Mouse (Mus musculus) midbrain, embryonic 12.5 days (tissue): ENCODE results near the gene Ceacam18. TPM values are rescaled to one million over a fixed set of nuclear protein-coding genes. Genes with fewer than 3 reads are reported as not detected.
"Not testable (repeated sequence)": the region's sequence is repeated elsewhere in the genome, so short reads cannot be mapped to it uniquely, and the experiment has no call there.

Experiments
- ATAC-seq: fragments of 200-750 bp; cut with Nextera tagmentation; 2 replicates; pipeline ENCODE4 v1.8.0; 2017; ENCODE audit warnings: low read depth, moderate TSS enrichment, moderate library complexity; ENCODE audit not compliant: low FRiP score
- H3K27ac ChIP-seq: fragments of 300-500 bp; sonication (generic); replicated peaks from 2 replicates; pipeline ENCODE4 v1.5.1; 2016; ENCODE audit warnings: mild to moderate bottlenecking
- H3K27me3 ChIP-seq: fragments of 300-500 bp; sonication (generic); 2 replicates; pipeline ENCODE4 v1.6.1; 2016; ENCODE audit warnings: mild to moderate bottlenecking
- H3K36me3 ChIP-seq: fragments of 300-500 bp; sonication (generic); 2 replicates; pipeline ENCODE4 v1.6.1; 2016
- H3K4me1 ChIP-seq: fragments of 300-500 bp; sonication (generic); 2 replicates; pipeline ENCODE4 v1.6.1; 2016
- H3K4me2 ChIP-seq: fragments of 300-500 bp; sonication (generic); replicated peaks from 2 replicates; pipeline ENCODE4 v1.6.1; 2016; ENCODE audit warnings: mild to moderate bottlenecking, moderate library complexity
- H3K4me3 ChIP-seq: fragments of 300-500 bp; sonication (generic); 2 replicates; pipeline ENCODE4 v1.5.1; 2016; ENCODE audit warnings: mild to moderate bottlenecking
- H3K9ac ChIP-seq: fragments of 300-500 bp; sonication (generic); replicated peaks from 2 replicates; pipeline ENCODE4 v1.6.1; 2016; ENCODE audit warnings: mild to moderate bottlenecking, moderate library complexity
- H3K9me3 ChIP-seq: fragments of 300-500 bp; sonication (generic); 2 replicates; pipeline ENCODE4 v1.6.1; 2016; ENCODE audit warnings: mild to moderate bottlenecking
- WGBS: fragments of 180-500 bp; shearing (Covaris S2); methylation state at CpG from one replicate; pipeline ENCODE4 v1.1.7; 2016; 5-methylcytosine and 5-hydroxymethylcytosine counted together
- polyA plus RNA-seq: library from polyadenylated mRNA; unstranded; fragments of >200 nt; fragmentation: Nextera tagmentation; extraction: Ambion mirVana; gene quantifications from 2 replicates; pipeline ENCODE4 v1.2.1, GENCODE M21; 2016

The Ceacam18 gene
- polyA plus RNA-seq, 1 experiment from 2014 or later = not detected

DNA sequence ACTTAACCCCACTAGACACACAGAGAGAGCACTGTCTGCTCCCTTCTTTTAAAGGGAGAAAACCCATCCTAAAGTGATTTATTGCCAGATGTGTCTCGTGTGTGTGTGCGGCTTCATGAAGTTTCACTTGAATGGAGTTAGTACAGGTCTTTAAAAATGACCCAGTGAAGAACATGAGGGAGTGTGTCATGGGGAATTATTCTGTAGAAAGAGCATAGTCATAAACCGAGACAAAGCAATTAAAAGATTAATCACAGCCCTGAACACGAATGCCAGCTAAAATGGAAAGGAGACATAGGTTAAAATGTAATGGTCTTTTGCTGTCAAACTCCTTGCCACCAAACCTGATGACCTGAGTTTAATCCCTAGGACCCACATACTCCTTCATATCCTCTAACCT is 567 bp upstream of the Ceacam18 start:
- ATAC-seq = no peak
- H3K36me3 ChIP-seq = no peaks in the 10 kb centered on the region
- H3K27me3 ChIP-seq = no peaks in the 10 kb centered on the region
- no peak overlapping the region for H3K27ac ChIP-seq
- H3K9ac ChIP-seq = no peak overlapping the region
- no peak overlapping the region for H3K4me3 ChIP-seq
- no peak overlapping the region for H3K4me2 ChIP-seq
- WGBS = 88% methylated on average over 4 of the region's 4 CpGs
- no peaks in the 10 kb centered on the region for H3K9me3 ChIP-seq
- H3K4me1 ChIP-seq = no peaks in the 10 kb centered on the region

DNA sequence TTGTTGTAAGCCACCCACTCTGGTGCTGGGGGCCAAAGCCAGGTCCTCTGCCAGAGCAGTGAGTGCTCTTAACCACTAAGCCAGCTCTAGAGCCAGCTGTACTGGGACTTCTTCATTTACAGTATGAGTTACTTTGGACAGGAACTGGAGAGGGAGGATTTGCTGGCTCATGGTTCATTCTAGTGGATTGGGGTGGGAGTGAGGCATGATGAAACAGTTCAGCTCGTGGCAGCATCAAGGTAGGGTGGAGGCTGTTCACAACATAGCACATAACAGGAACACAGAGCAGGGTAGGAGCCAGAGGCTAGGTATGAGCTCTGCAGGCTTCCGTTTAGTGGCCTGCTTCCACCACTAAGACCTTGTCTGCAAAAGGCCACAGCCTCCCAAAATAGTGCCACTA is 1.7 kb downstream of the Ceacam18 start:
- Histone ChIP-seq H3K4me1 (no peaks in the 10 kb centered on the region), H3K4me3 (no peak overlapping the region), H3K27ac (no peak overlapping the region), H3K4me2 (no peak overlapping the region), H3K36me3 (no peaks in the 10 kb centered on the region), H3K9ac (no peak overlapping the region), H3K9me3 (no peaks in the 10 kb centered on the region), H3K27me3 (no peaks in the 10 kb centered on the region)
- WGBS = 75% methylated on average over 2 of the region's 2 CpGs
- ATAC-seq = no peak

- ATAC-seq = no peak
- no peaks in the 10 kb centered on the region for H3K36me3 ChIP-seq
- no peak overlapping the region for H3K9ac ChIP-seq
- H3K4me3 ChIP-seq = no peak overlapping the region
- WGBS = 57% methylated on average over 1 of the region's 1 CpGs
- H3K27ac ChIP-seq = no peak overlapping the region
- H3K4me2 ChIP-seq = no peak overlapping the region
- H3K4me1 ChIP-seq = no peaks in the 10 kb centered on the region
- no peaks in the 10 kb centered on the region for H3K27me3 ChIP-seq
- no peaks in the 10 kb centered on the region for H3K9me3 ChIP-seq
These were observed 2.6 kb downstream of the Ceacam18 start for GRCm38 (mm10) chr7:43637118-43637517.

- Histone ChIP-seq H3K4me2 (no peak overlapping the region), H3K4me1 (no peaks in the 10 kb centered on the region), H3K9me3 (no peaks in the 10 kb centered on the region), H3K4me3 (no peak overlapping the region), H3K27me3 (no peaks in the 10 kb centered on the region), H3K27ac (no peak overlapping the region), H3K9ac (no peak overlapping the region), H3K36me3 (no peaks in the 10 kb centered on the region)
- no peak for ATAC-seq
- WGBS = 82% methylated on average over 5 of the region's 5 CpGs
These were observed 8.1 kb downstream of the Ceacam18 start for GRCm38 (mm10) chr7:43642587-43642986.

- Histone ChIP-seq H3K36me3 (no peaks in the 10 kb centered on the region), H3K9ac (no peak overlapping the region), H3K27ac (no peak overlapping the region), H3K4me2 (no peak overlapping the region), H3K9me3 (no peaks in the 10 kb centered on the region), H3K27me3 (no peaks in the 10 kb centered on the region), H3K4me1 (no peaks in the 10 kb centered on the region), H3K4me3 (no peak overlapping the region)
- no peak for ATAC-seq
- WGBS = 86% methylated on average over 17 of the region's 17 CpGs
These were observed 8.6 kb downstream of the Ceacam18 start for GRCm38 (mm10) chr7:43643046-43643652.

DNA sequence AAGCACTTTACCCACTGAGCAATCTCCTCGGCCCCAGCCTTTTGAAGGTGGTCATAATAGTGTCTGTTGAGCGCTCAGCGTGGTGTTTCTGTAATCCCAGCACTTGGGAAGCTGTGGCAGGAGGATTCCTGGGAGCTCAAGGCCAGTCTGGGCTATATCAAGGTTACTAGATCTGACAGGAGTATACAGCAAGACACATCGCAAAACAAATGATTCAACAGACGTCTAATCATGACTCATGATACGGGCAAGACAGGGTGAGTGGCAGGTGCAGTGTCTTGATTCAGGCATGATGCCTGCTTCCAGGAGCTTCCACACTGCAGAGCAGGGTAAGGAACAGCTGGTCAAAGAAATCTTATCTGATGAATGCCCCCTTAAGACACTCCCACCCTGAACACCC is 18.2 kb downstream of the Ceacam18 start:
- Histone ChIP-seq H3K4me2 (no peak overlapping the region), H3K27me3 (no peaks in the 10 kb centered on the region), H3K4me1 (no peaks in the 10 kb centered on the region), H3K36me3 (no peaks in the 10 kb centered on the region), H3K27ac (no peak overlapping the region), H3K9ac (no peak overlapping the region), H3K9me3 (no peaks in the 10 kb centered on the region), H3K4me3 (no peak overlapping the region)
- 87% methylated on average over 6 of the region's 6 CpGs for WGBS
- no peak for ATAC-seq

- Histone ChIP-seq H3K9ac (no peak overlapping the region), H3K4me2 (no peak overlapping the region), H3K4me1 (no peaks in the 10 kb centered on the region), H3K36me3 (no peaks in the 10 kb centered on the region), H3K27me3 (no peaks in the 10 kb centered on the region), H3K4me3 (no peak overlapping the region), H3K27ac (no peak overlapping the region), H3K9me3 (no peaks in the 10 kb centered on the region)
- WGBS = 80% methylated on average over 3 of the region's 3 CpGs
- ATAC-seq = no peak
These were observed 20.0 kb downstream of the Ceacam18 start for GRCm38 (mm10) chr7:43654519-43654918.

GRCm38 (mm10) chr7:43656232-43656631 is 21.7 kb downstream of the Ceacam18 start:
- no peak for ATAC-seq
- WGBS = 81% methylated on average over 6 of the region's 6 CpGs

DNA sequence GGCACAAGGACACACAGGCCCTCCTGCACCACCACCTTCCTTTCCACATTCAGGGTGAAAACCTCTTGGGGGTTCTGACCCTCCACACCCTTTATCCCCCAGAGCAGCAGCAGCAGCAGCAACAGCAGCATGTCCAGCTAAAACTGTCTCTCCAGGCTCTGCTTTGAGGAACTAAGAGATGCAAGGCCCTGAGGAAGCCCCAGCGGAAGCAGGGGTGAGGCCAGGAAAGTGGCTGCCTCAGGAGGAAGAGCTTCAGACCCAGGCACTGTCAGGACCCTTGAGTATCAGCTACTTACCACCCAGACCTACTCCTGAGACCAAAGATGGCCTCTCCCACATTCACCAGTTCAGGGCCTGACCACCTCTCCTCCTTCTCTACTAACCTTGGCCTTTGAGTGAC is 25.5 kb downstream of the Ceacam18 start, which contains the start of gene Siglece:
Siglece (minus strand) TSS at position 160 of the 400 bp plus-strand sequence.
- no peaks in the 10 kb centered on the region for H3K9me3 ChIP-seq
- no peak within 1 kb of the TSS for H3K27ac ChIP-seq
- H3K4me1 ChIP-seq = no peaks in the 10 kb centered on the region
- no peaks in the 10 kb centered on the region for H3K27me3 ChIP-seq
- no peak for ATAC-seq
- no peak within 1 kb of the TSS for H3K9ac ChIP-seq
- WGBS = 80% methylated on average over 1 of the region's 1 CpGs
- no peaks in the 10 kb centered on the region for H3K36me3 ChIP-seq
- H3K4me3 ChIP-seq = no peak within 1 kb of the TSS
- H3K4me2 ChIP-seq = no peak within 1 kb of the TSS

More at GRCm38 (mm10) chr7:43656232-43656631, 21.7 kb downstream of the Ceacam18 start:
- no peaks in the 10 kb centered on the region for H3K27me3 ChIP-seq
- no peak overlapping the region for H3K4me3 ChIP-seq
- no peak overlapping the region for H3K27ac ChIP-seq
- no peak overlapping the region for H3K4me2 ChIP-seq
- H3K4me1 ChIP-seq = no peaks in the 10 kb centered on the region
- H3K36me3 ChIP-seq = no peaks in the 10 kb centered on the region
- no peak overlapping the region for H3K9ac ChIP-seq
- no peaks in the 10 kb centered on the region for H3K9me3 ChIP-seq

- H3K27ac ChIP-seq = no peak overlapping the region
- H3K4me3 ChIP-seq = no peak overlapping the region
- no peak for ATAC-seq
- H3K4me2 ChIP-seq = no peak overlapping the region
- no peaks in the 10 kb centered on the region for H3K36me3 ChIP-seq
- WGBS = 84% methylated on average over 1 of the region's 1 CpGs
- H3K9me3 ChIP-seq = no peaks in the 10 kb centered on the region
- H3K27me3 ChIP-seq = no peaks in the 10 kb centered on the region
- no peak overlapping the region for H3K9ac ChIP-seq
- H3K4me1 ChIP-seq = no peaks in the 10 kb centered on the region
These were observed 28.3 kb downstream of the Ceacam18 start for GRCm38 (mm10) chr7:43662804-43663203.

- not testable (repeated sequence) for H3K4me3 ChIP-seq, H3K9ac ChIP-seq, H3K9me3 ChIP-seq, H3K4me2 ChIP-seq, H3K27ac ChIP-seq, H3K36me3 ChIP-seq, H3K27me3 ChIP-seq, H3K4me1 ChIP-seq, ATAC-seq
- 87% methylated on average over 4 of the region's 4 CpGs for WGBS
These were observed 32.7 kb downstream of the Ceacam18 start for GRCm38 (mm10) chr7:43667221-43667620.

GRCm38 (mm10) chr7:43668582-43668981 is 34.1 kb downstream of the Ceacam18 start:
- no peak overlapping the region for H3K4me3 ChIP-seq
- 21% methylated on average over 3 of the region's 3 CpGs for WGBS
- H3K4me2 ChIP-seq = no peak overlapping the region
- H3K27ac ChIP-seq = no peak overlapping the region
- H3K9ac ChIP-seq = no peak overlapping the region
- H3K9me3 ChIP-seq = no peaks in the 10 kb centered on the region
- H3K27me3 ChIP-seq = no peaks in the 10 kb centered on the region
- ATAC-seq = no peak
- H3K4me1 ChIP-seq = peaks cover 8% of the 10 kb centered on the region
- H3K36me3 ChIP-seq = no peaks in the 10 kb centered on the region
